Comparison of ENCODE assay signal across 9 mouse cellular contexts in genomic region chr9:69084720-69085661, GRCm38 (mm10).
DNase-seq lines count a peak whose midpoint lies in the region; ATAC-seq lines count a peak whose summit lies in the region.
"Had no signal": no experiment of that assay in that cellular context is flagged by ENCODE, and none has a peak within 500 bp of the region (broad histone marks: within the 10 kb centered on the region; RNA-seq: fewer than 3 reads in every experiment).

No protein-coding gene starts in this region.

- 0 out of 2 replicates have a peak overlapping the region, but pooled peaks have one; percentile 9 for H3K9ac ChIP-seq in hindbrain, embryonic 13.5 days
- H3K9ac ChIP-seq in lung, embryonic 15.5 days = no peak overlapping the region
- H3K9ac ChIP-seq: intestine, embryonic 15.5 days had no signal

- DNase-seq in cerebellum, adult 9-10 months = no peak
- peak; percentile 5 for DNase-seq in 3134 (ENCODE audit: extremely low read depth, insufficient read length, low spot score)
- DNase-seq in thymus, postnatal 14 days = no peak
- no peak for DNase-seq in left cerebral cortex, adult 11 months (ENCODE audit: low spot score)
- no peak for DNase-seq in gastrocnemius, postnatal 10 days

- no peaks in the 10 kb centered on the region for H3K36me3 ChIP-seq in hindbrain, embryonic 13.5 days
- no peaks in the 10 kb centered on the region for H3K36me3 ChIP-seq in lung, embryonic 15.5 days
- H3K36me3 ChIP-seq: intestine, embryonic 15.5 days had no signal

- peak; percentile 57; the same call in 1 of the 2 replicates for ATAC-seq in cerebellum, adult (ENCODE audit: insufficient number of reproducible peaks, low FRiP score, low TSS enrichment)
- peak; percentile 57 for ATAC-seq in hindbrain, embryonic 13.5 days (ENCODE audit: low FRiP score)
- ATAC-seq in lung, embryonic 15.5 days (ENCODE audit: borderline replicate concordance, extremely low read depth, low FRiP score, low TSS enrichment) = peak; percentile 64; the same call in 1 of the 2 replicates
- ATAC-seq: intestine, embryonic 15.5 days had no signal

- H3K4me2 ChIP-seq in hindbrain, embryonic 13.5 days = no peak overlapping the region
- H3K4me2 ChIP-seq in lung, embryonic 15.5 days = no peak overlapping the region
- H3K4me2 ChIP-seq: intestine, embryonic 15.5 days had no signal

- 65% methylated on average over 14 of the region's 14 CpGs for WGBS in hindbrain, embryonic 13.5 days
- WGBS in lung, embryonic 15.5 days = 40% methylated on average over 14 of the region's 14 CpGs

- peaks cover 20% of the 10 kb centered on the region for H3K4me1 ChIP-seq in hindbrain, embryonic 13.5 days (replicated peaks)
- H3K4me1 ChIP-seq in lung, embryonic 15.5 days = peaks cover 14% of the 10 kb centered on the region
- H3K4me1 ChIP-seq: intestine, embryonic 15.5 days had no signal

- peaks cover 43% of the 10 kb centered on the region for H3K27me3 ChIP-seq in hindbrain, embryonic 13.5 days
- no peaks in the 10 kb centered on the region for H3K27me3 ChIP-seq in lung, embryonic 15.5 days
- H3K27me3 ChIP-seq: intestine, embryonic 15.5 days had no signal

- H3K4me3 ChIP-seq in hindbrain, embryonic 13.5 days = no peak overlapping the region
- H3K4me3 ChIP-seq in lung, embryonic 15.5 days = no peak overlapping the region
- H3K4me3 ChIP-seq: intestine, embryonic 15.5 days had no signal

- peak overlapping the region; percentile 81; the same call in 1 of the 2 replicates for H3K27ac ChIP-seq in hindbrain, embryonic 13.5 days
- H3K27ac ChIP-seq in lung, embryonic 15.5 days = peak overlapping the region; percentile 40
- H3K27ac ChIP-seq: intestine, embryonic 15.5 days had no signal

- no peaks in the 10 kb centered on the region for H3K9me3 ChIP-seq in hindbrain, embryonic 13.5 days
- H3K9me3 ChIP-seq in lung, embryonic 15.5 days = no peaks in the 10 kb centered on the region
- H3K9me3 ChIP-seq: intestine, embryonic 15.5 days had no signal
